27 mouse cellular contexts compared by ENCODE assay signal in genomic region chr3:54243136-54243535, GRCm38 (mm10).
DNase-seq lines count a peak whose midpoint lies in the region; ATAC-seq and TF ChIP-seq lines count a peak whose summit lies in the region.
"Had no signal": no experiment of that assay in that cellular context is flagged by ENCODE, and none has a peak within 500 bp of the region (broad histone marks: within the 10 kb centered on the region; RNA-seq: fewer than 3 reads in every experiment).

No protein-coding gene starts in this region.

- TF ChIP-seq EP300 in liver, postnatal 0 days (IDR thresholded peaks at IDR 0.05; ENCODE audit: low read depth): no peak

- H3K9me3 ChIP-seq in embryonic facial prominence, embryonic 14.5 days (ENCODE audit: control insufficient read depth, low read length): no peaks in the 10 kb centered on the region
- H3K9me3 ChIP-seq in embryonic facial prominence, embryonic 10.5 days: no peaks in the 10 kb centered on the region
- no peaks in the 10 kb centered on the region for H3K9me3 ChIP-seq in liver, postnatal 0 days (ENCODE audit: low read length)
- H3K9me3 ChIP-seq: embryonic facial prominence, embryonic 12.5 days; forebrain, embryonic 12.5 days; hindbrain, embryonic 10.5 days; intestine, embryonic 15.5 days; liver, embryonic 13.5 days; neural tube, embryonic 12.5 days had no signal

- no peaks in the 10 kb centered on the region for H3K36me3 ChIP-seq in embryonic facial prominence, embryonic 14.5 days (ENCODE audit: control insufficient read depth, insufficient read depth, low read length)
- H3K36me3 ChIP-seq in embryonic facial prominence, embryonic 10.5 days (replicated peaks): no peaks in the 10 kb centered on the region
- H3K36me3 ChIP-seq in liver, postnatal 0 days (replicated peaks; ENCODE audit: insufficient read depth, low read length): no peaks in the 10 kb centered on the region
- H3K36me3 ChIP-seq: embryonic facial prominence, embryonic 12.5 days; forebrain, embryonic 12.5 days; hindbrain, embryonic 10.5 days; intestine, embryonic 15.5 days; limb, embryonic 13.5 days; liver, embryonic 13.5 days; neural tube, embryonic 12.5 days had no signal

- no peak overlapping the region for H3K9ac ChIP-seq in embryonic facial prominence, embryonic 14.5 days (ENCODE audit: low read depth, low read length)
- H3K9ac ChIP-seq in liver, postnatal 0 days (replicated peaks): no peak overlapping the region
- H3K9ac ChIP-seq: embryonic facial prominence, embryonic 12.5 days; forebrain, embryonic 12.5 days; intestine, embryonic 15.5 days; limb, embryonic 13.5 days; liver, embryonic 13.5 days; lung, embryonic 14.5 days; neural tube, embryonic 12.5 days had no signal

- intact Hi-C loops in left cerebral cortex, postnatal 36 days (cut with DNase I): no loop called here

- H3K4me2 ChIP-seq in embryonic facial prominence, embryonic 14.5 days (ENCODE audit: low read depth, low read length): no peak overlapping the region
- no peak overlapping the region for H3K4me2 ChIP-seq in liver, postnatal 0 days (ENCODE audit: low read depth, low read length)
- H3K4me2 ChIP-seq: embryonic facial prominence, embryonic 12.5 days; forebrain, embryonic 12.5 days; heart, embryonic 11.5 days; intestine, embryonic 15.5 days; limb, embryonic 13.5 days; liver, embryonic 13.5 days; lung, embryonic 14.5 days; neural tube, embryonic 12.5 days had no signal

- H3K4me3 ChIP-seq in embryonic facial prominence, embryonic 14.5 days (ENCODE audit: low read depth, low read length): no peak overlapping the region
- H3K4me3 ChIP-seq in embryonic facial prominence, embryonic 10.5 days: no peak overlapping the region
- H3K4me3 ChIP-seq in liver, postnatal 0 days (ENCODE audit: low read depth, low read length): no peak overlapping the region
- H3K4me3 ChIP-seq: embryonic facial prominence, embryonic 12.5 days; erythroblast, embryonic 14.5 days; forebrain, embryonic 12.5 days; hindbrain, embryonic 10.5 days; intestine, embryonic 15.5 days; limb, embryonic 13.5 days; liver, embryonic 13.5 days; neural tube, embryonic 12.5 days had no signal

- ATAC-seq in embryonic facial prominence, embryonic 14.5 days (ENCODE audit: low read depth): no peak
- no peak for ATAC-seq in liver, postnatal 0 days
- ATAC-seq: CD4-positive, CD25-positive, alpha-beta regulatory T cell, adult 4 months; hindbrain, embryonic 16.5 days; intestine, embryonic 15.5 days had no signal

- H3K4me1 ChIP-seq in embryonic facial prominence, embryonic 14.5 days (ENCODE audit: control insufficient read depth, insufficient read depth, low read length): no peaks in the 10 kb centered on the region
- no peaks in the 10 kb centered on the region for H3K4me1 ChIP-seq in embryonic facial prominence, embryonic 10.5 days
- no peaks in the 10 kb centered on the region for H3K4me1 ChIP-seq in liver, postnatal 0 days (ENCODE audit: insufficient read depth)
- H3K4me1 ChIP-seq: embryonic facial prominence, embryonic 12.5 days; forebrain, embryonic 12.5 days; hindbrain, embryonic 10.5 days; intestine, embryonic 15.5 days; limb, embryonic 13.5 days; liver, embryonic 13.5 days; neural tube, embryonic 12.5 days had no signal

- 69% methylated on average over 1 of the region's 1 CpGs for WGBS in embryonic facial prominence, embryonic 14.5 days
- WGBS in embryonic facial prominence, embryonic 10.5 days: 81% methylated on average over 1 of the region's 1 CpGs
- WGBS in liver, postnatal 0 days (ENCODE audit: insufficient replicate concordance): 77% methylated on average over 1 of the region's 1 CpGs

- peak; percentile 48 for DNase-seq in embryonic facial prominence, embryonic 14.5 days (ENCODE audit: low spot score)
- no peak for DNase-seq in embryonic facial prominence, embryonic 10.5 days (ENCODE audit: low spot score)
- DNase-seq in left cerebral cortex, adult 18-20 months (ENCODE audit: low spot score in 2 of 2): peak; percentile 69 to 71
- DNase-seq in left cerebral cortex, postnatal 36 days (ENCODE audit: low spot score in 2 of 2): peak; percentile 29 to 57
- DNase-seq in telencephalon, adult 2 months (ENCODE audit: low read depth, low spot score): peak; percentile 85
- DNase-seq in liver, postnatal 0 days: no peak
- no peak for DNase-seq in embryo, embryonic 10 days (ENCODE audit: low spot score)
- DNase-seq: cerebellum, adult 18-20 months; gastrocnemius, postnatal 10 days; kidney, adult 8-10 months; kidney, postnatal 10 days; liver, embryonic 13.5 days; lung, embryonic 14.5 days; lung, postnatal 36 days; midbrain, embryonic 14.5 days; retina, postnatal 1 day; thymus, postnatal 14 days had no signal

- no peaks in the 10 kb centered on the region for H3K27me3 ChIP-seq in embryonic facial prominence, embryonic 14.5 days (replicated peaks; ENCODE audit: control insufficient read depth, insufficient read depth, low read length)
- no peaks in the 10 kb centered on the region for H3K27me3 ChIP-seq in embryonic facial prominence, embryonic 10.5 days (replicated peaks; ENCODE audit: low read depth, poor library complexity, severe bottlenecking)
- H3K27me3 ChIP-seq in liver, postnatal 0 days (ENCODE audit: insufficient read depth, low read length): no peaks in the 10 kb centered on the region
- H3K27me3 ChIP-seq: embryonic facial prominence, embryonic 12.5 days; forebrain, embryonic 12.5 days; intestine, embryonic 15.5 days; limb, embryonic 13.5 days; liver, embryonic 13.5 days; neural tube, embryonic 12.5 days had no signal

- no peak for TF ChIP-seq CTCF in liver, postnatal 0 days (IDR thresholded peaks at IDR 0.05; ENCODE audit: low read depth)

- no peak overlapping the region for H3K27ac ChIP-seq in embryonic facial prominence, embryonic 14.5 days (replicated peaks; ENCODE audit: low read depth, low read length)
- no peak overlapping the region for H3K27ac ChIP-seq in embryonic facial prominence, embryonic 10.5 days (replicated peaks)
- H3K27ac ChIP-seq in liver, postnatal 0 days (ENCODE audit: low read depth): no peak overlapping the region
- H3K27ac ChIP-seq: embryonic facial prominence, embryonic 12.5 days; forebrain, embryonic 12.5 days; hindbrain, embryonic 10.5 days; intestine, embryonic 15.5 days; limb, embryonic 13.5 days; liver, embryonic 13.5 days; neural tube, embryonic 12.5 days had no signal

Comparison
In these comparisons a context has a peak if more than half of its experiments do, and no peak if none do; other contexts are left out.
1. DNase-seq: peak in embryonic facial prominence, embryonic 14.5 days (single experiment), left cerebral cortex, adult 18-20 months (2 of 2), left cerebral cortex, postnatal 36 days (2 of 2) and telencephalon, adult 2 months (single experiment); none in embryonic facial prominence, embryonic 10.5 days (single experiment), liver, postnatal 0 days (single experiment) and embryo, embryonic 10 days (single experiment).